Mouse (Mus musculus): ENCODE results near the gene Cntrob.
A peak's percentile ranks its signal among the peaks of the same experiment; 100 is the strongest.

Gene Cntrob

DNA sequence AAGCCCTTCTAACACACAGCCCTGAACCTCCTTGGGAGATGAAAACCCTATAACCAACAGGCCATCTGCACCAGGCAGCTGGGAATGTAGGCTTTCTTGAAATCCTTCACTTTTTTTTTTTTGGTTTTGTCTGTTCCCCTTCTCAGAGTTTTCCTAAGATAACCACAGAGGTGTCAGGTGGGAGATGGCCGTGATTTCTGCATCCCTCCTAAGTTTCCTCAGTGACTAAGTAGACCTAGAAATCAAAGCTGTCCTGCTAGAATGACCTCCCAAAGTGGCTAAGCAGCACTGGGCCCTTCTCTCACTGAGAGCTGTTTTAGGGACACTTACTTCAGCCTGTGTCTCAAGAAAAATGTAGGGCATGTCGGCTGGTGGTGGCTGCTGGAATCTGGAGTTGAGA, 25.8 kb downstream of the Cntrob start:
- no peak for DNase-seq

DNA sequence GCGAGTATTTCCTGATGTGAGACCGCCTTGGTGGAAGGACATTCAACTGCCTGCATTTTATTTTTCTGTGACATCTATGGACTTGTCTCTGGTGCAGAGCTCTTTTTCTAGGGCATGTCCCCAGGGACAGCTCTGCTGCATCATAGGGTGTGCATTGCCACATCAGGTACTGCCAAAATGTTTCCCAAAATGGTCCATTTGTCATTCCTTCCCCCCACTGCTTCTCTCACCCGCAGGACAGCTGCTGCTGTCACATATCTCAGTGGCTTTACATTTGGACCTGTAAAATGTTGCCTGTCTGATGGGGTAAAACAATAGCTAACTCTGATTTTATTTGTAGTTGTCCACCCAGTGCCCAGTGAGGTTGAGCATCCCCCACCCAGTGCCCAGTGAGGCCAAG, 28.3 kb downstream of the Cntrob start:
- DNase-seq: no peak

DNA sequence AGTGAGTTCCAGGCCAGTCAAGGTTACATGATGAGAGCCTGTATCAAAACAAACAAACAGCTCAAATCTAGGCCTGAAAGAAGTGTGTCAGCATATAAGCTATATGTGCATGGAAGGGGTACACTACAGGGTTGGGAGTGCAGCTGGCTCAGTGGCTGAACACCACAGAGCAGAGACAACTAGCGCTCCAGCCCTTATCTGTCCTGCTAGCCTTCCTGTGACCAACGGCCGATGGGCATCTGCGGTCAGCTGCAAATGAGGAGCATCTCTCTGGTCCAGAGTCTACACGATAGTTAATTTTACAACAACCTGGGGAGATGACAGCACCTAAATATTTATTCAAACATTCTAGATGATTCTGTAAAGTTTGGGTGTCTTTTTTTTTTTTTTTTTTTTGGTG, 32.5 kb downstream of the Cntrob start:
- no peak for DNase-seq

DNA sequence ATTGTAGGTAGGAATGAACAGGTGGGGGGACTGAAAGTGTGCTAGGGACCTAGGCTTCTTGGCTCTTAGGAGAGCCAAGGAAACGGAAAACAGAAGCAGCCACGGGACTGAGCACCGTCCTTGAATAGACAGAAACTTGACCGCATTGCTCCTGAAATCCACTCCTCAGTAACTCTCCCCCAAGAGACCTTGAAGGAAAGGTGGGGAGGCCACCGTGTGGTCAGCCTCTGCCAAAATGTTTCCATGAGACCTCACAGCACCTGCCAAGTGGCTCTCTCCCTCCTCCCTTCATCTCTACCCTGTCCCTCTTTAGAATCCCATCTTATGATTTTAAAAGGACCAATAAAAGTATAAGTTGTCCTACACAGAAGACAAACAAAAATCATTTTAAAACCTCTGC, 46.3 kb downstream of the Cntrob start:
- no peak for DNase-seq

DNA sequence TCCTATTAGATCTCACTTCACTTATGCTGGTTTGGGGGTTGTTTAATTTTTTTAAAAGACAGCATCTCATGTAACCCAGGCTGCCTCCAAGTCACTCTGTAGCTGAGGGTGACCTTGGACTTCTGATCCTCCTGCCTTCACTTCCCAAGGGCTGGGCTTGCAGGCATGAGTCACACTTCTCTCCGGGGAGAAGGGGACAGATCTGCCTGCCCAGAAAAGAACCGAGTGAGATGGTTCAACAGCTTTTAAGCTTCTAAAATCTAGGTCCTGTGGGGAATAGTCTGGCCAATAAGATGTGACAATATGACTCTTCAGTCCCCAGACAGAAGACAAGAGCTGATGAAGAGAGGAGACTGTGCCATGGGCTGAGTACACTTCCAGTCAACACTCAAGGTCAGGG, 47.5 kb downstream of the Cntrob start:
- DNase-seq: no peak

DNA sequence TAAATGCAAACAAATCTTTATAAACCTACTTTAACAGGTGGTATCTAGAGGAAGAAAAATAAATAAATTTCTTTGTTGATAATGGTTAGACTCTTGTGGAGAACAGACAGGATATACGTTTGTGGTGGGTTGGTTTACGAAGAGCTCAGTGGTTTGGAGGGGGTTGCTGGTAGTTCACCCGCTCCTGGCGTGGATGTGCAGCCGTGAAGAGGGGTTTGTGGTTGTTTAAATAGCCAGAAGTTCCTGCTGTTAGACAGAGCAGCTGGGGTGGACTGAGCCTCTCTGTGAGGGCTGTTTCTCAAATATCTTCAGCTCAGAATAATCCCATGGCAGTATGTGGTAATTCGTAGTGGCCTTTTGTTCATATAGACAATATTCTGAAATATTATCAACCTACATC, 47.9 kb downstream of the Cntrob start:
- no peak for DNase-seq

DNA sequence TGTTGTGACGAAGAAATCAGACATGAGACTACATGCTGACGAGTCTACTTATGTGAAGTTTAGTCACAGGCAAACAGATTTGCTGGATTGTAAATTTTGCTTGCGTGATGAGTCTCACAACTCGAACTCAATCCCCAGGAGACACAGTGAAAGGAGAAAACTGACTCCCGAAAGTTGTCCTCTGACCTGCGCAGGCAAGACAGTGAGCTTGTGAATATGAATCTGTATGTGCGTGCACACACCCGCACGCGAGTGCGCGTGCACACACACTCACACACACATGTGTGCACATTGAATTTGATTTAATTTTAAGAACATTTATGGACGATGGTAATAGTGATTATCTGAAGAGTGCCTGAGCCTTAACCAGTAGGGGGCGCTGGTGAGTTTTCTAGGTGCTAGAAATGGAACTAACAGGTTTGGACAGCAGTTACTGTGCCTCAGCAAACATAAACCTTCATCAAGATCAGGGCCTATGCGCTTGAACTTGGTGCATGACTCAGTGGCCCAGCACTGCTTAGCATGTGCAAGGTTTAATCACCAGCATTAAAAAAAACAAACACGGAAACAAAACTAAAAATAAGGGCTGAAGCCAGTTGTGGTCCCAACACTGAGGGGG, 51.3 kb downstream of the Cntrob start:
- peak; percentile 31 to 51 for DNase-seq

DNA sequence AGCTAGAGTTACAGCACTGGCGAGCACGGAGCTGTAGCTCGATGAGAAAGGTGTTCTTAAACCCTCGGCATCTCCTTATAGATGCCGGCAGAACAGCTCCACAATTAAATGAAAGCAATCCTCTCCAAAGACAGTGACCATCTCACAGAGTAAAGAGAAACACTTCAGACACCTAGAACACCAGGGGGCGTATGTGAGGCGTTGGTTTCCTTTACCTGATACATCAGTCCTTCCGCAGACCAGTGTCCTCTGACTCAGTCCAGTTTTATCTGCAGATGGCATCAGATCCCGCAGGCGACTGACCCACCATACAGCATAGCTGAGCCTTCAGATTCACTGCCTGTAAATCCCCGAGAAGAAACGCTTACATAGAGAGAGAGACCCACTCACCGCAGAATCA, 54.0 kb downstream of the Cntrob start:
- DNase-seq: peak in 1 of 2 experiments; percentile 35

DNA sequence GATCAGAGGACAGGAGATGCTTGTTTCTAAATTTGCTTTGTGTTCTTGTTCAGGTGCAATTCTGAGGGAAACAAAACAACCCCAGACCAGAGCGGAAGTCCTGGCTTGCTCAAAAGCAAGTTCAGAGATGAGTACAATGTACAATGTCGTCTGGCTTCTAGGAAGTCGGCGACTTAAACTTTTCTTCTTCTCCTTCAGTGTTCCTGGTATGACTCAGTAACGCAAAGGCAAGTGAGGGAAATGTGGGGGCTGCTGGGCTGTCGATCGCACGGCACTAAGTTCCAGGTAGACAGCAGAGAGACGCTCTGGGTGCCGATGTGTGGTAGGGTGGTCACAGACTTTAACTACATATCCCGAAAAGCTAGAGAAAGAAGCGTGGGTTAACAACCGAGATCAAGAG, 55.5 kb downstream of the Cntrob start:
- no peak for DNase-seq

DNA sequence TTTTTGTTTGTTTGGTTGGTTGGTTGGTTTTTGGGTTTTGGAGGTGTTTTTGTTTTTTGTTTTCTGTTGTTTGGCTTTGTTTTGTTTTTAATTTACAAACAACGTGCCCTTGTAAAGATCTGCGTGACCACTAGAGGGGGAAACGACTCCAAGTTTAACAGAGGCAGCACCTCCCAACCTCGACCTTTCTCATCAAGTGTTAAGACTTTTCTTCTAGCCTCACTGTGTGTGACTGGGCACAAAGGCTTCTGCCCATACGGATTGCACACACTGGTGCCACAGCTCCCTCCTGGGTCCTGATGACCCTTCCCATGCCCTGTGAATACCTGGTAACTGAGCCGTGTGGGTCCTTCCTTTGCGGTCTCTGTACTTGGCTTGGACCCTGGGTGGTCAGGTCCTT, 56.2 kb downstream of the Cntrob start:
- DNase-seq: no peak

DNA sequence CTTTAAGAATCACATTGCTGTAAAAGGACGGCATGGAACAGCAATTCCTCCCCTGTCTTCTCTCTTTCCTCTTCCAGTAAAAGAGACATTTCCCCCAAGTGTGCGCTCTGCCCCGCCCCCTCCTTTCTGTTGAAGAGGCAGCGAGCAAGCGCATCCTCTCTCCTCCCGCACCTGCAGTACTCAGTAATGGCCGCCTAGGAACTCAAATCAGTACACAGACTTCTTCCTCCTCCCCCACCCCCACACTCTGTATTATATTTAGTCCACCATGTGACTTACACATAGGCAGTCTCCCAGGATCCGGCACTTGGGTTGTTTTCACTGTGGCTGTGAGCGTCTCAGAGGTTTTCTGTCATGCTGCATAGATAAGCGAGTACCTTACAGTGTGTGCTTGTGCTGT, 57.3 kb downstream of the Cntrob start:
- peak; percentile 76 to 82 for DNase-seq

DNA sequence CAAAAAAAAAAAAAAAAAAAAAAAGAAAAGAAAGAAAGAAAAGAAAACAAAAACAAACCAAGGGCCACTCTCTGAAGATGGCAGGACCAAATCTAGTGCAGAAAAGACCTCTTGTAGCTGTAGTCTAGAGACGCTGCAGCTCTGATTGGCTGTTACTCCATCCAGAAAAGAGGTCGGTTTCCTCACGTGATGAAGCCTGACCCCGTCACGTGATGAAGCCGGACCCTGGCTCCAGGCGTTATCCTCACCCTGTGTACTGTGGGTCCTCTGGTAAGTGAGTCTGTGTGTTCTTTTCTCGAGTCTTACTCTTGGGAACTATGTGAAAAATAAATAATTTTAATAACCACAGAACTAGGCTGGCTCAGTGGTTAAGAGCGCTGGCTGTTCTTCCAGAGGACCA, 58.2 kb downstream of the Cntrob start:
- DNase-seq: no peak

DNA sequence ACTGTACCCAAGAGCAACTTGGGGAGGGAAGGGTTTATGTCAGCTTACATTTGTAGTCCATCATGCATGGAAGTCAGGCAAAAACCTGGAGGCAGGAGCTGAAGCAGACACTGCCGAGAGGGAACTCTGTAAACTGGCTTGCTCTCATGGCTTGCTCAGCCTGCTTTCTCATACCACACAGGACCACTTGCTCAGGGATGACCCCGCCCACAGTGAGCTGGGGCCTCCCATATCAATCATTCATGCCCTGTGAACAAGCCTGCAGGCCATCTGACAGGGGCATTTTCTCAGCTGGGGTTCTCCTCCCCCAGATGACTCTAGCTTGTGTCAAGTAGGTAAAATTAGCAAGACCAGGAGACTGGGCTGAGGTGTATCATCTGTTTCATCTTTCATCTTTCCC, 59.3 kb downstream of the Cntrob start:
- DNase-seq: no peak

DNA sequence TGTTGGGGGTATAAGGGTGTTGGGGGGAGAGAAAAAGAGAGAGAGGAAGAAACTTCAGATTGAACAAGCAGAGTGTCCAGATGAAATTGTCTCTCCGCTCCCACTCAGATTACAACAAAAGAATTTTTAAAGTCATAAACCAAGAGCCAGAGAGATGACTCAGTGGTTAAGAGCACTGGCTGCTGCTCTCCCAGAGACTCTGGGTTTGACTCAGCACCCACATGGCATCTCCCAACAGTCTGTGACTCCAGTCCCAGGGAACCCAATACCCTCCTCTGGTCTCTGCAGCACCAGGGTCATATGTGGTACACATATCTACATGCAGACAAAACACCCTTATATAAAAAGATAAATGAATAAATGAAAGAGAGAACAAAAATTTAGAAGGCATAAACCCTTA, 63.5 kb downstream of the Cntrob start:
- no peak for DNase-seq

DNA sequence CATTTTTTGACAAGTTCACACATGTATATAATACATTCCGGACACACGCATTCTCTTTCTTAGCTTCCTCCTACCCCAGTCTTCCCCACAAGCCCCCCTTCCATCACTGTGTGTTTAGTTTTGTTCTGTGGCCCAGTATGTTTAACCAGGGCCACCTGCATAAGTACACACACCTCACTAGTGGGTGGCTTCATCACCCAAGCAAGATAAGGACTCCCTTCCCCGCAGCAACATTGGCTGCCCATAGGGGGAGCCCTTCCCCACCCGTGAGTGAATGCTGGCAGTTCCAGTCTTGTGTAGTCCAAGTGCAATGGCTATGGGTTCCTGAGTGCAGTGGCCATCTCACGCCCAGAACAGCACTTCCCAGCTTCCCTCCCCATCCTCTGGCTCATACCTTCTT, 65.3 kb downstream of the Cntrob start:
- DNase-seq: peak; percentile 27

DNA sequence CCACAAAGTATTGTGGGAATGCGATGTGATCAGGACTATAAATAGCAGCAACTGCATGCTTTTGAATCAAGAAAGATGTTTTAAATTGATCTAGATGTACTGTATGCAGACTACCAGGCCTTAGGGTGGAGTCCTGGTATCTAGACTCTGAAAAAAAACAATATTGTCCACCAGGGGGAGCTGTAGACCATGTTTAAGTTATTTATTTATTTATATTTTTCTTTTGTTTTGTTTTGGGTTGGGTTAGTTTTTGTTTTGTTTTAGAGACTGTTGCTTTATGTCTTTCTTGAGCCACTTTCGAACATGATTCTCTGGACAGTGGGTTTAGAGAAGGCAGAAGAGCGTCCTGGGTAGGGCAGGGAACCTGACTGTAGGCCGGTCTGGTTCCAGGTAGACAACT, 65.8 kb downstream of the Cntrob start:
- no peak for DNase-seq

DNA sequence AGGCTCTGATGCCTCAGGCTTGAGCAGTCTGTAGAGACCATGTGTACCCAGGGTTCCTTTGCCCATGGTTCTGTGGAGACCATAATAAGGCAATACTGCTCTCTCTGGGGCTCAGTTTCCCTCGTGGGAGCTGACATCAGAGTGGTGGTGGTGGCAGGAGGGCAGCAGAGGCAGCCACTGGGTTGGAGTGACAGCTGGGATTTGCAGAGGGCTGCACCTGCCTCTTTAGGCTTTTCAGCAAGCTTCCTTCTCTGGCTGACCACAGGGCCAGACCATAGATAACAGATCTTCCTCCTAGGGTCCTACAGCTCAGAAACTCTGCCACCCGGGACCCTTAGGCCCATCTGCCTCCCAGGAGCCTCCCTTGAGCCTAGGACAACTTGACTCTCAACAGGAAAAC, 66.5 kb downstream of the Cntrob start:
- DNase-seq: no peak

DNA sequence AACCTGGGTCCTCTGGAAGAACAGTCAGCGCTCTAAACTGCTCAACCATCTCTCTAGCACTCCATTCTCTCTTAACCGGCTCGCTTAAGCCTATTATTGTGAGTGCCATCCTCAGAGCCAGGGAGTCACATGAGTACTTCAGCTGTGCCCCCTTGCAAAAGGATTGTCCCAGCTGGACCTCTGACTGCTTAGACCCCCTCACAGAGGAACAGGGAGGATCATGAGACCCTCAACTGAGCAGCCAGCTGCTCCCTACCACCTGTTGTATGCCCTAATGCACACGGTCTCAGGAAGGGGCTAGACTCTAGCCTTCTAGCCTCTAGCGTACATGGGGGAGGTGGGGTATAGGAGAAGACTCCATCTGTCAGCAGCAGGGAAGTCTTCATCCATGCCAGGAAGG, 68.8 kb downstream of the Cntrob start:
- DNase-seq: no peak

DNA sequence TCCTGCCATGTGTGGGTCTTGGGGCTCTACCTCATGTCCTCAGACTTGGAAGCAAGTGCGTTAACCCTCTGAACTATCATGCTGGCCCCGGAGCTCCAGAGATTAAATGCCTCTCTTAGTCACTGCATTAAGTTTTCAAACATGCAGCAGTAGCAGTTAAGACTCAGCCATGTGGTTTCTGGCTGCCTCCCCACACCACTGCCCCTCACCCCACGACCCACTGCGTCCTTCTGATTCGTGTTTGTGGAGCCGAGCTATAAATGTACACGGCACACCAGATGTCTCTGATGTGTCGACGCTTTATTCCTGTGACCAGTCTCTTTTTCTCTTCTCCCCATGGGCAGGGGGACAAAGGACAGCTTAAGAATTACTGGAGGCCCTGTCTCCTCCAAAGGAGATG, 70.4 kb downstream of the Cntrob start:
- DNase-seq: no peak

DNA sequence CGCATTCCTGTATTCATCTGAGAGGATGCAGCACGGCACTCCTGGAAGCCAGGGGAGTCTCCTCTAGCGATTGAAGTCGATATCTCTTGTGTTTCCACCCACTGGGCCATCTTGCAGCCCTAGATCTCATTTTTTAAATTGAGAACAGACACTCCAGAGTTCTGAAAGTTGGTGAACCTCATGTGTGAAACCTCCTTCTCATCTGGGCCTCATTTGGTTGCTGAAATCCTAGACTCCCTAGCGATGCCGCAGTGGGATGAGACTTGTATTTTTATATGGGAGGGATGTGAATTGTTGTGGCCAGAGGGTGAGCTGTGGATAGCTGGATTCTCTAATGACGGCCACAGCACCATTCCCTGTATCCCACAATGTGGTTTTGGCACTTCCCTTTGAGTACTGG, 71.6 kb downstream of the Cntrob start:
- no peak for DNase-seq

DNA sequence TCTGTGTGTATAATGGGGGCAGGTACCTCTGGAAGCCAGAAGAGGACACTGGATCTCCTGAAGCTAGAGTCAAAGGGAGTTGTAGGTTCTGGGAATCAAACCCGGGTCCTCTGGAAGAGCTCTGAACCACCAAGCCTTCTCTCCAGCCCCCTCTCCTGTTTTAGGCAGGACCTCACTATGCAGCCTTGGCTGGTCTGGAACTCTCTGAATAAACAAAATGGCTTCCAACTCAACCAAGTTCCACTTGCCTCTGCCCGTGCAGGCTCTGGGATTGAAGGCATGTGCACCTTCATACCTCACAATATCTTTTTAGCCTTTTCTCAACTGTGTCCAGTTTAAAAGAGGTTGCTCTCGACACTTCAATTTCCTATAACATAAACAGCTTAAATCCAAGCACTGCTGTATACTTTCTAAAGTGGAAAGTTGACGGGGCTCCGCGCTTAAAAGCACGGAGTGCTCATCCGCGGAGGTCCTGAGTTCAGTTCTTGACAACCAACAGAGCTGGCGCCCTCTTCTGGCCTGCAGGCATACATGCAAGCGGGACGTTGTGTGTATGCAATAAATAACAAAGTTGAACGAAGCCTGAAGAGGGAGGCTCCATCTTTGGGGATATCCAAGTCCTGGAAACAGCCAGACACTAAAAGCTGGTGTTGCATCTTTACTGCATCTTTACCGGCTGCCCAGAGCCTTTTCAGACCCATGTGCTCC, 72.3 kb downstream of the Cntrob start:
- no peak for DNase-seq

DNA sequence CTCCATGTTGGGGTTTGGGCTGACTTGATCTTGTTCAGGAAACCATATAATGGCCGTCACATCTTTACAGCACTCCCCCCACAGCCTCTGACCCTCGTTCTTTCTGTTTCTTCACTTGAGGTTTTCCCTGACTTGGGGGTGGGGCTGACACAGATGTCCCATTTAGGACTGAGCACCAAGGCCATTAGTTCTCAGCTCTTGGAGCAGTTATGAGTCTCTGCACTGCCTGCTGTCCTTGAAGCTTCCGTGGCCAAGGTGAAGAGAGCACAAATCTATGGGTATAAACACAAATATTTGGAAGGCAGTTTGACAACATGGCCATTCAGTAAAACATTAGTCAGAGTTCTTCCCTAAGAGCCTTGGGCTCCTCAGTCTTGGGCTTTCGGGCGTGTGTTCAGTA, 73.5 kb downstream of the Cntrob start:
- no peak for DNase-seq

Data from thymus, adult 18-20 months (tissue).